Mouse (Mus musculus) gastrocnemius, adult 18-20 months (tissue): Measurements from ENCODE around the gene Rack1. TPM values are rescaled to one million over a fixed set of nuclear protein-coding genes. Genes with fewer than 3 reads are reported as not detected.
"Not testable (repeated sequence)": the region's sequence is repeated elsewhere in the genome, so short reads cannot be mapped to it uniquely, and the experiment has no call there.

ENCODE experiments used
- DNase-seq: peaks from one replicate; pipeline ENCODE4 v3.0.0; 2021; ENCODE audit warnings: low spot score
- long read RNA-seq, 2 experiments: library from polyadenylated mRNA; stranded (forward); transcript quantifications; one replicate each; pipeline ENCODE4 v2.0.0; 2021
- total RNA-seq, 2 experiments: library from RNA; stranded (reverse); gene quantifications; 2 replicates each; pipeline ENCODE4 v1.2.3; 2021

Rack1 gene
- 100 to 1,000 TPM; 383 to 411 TPM for total RNA-seq
- long read RNA-seq, experiment 1, transcript Rack1-201 (8 exons, 1,447 nt): major isoform, 42 of 50 reads
- long read RNA-seq, experiment 1, partial matches to known transcripts: 8 of 50 reads
- long read RNA-seq, experiment 1, other reads (novel, unspliced or antisense): 0 of 50 reads
- long read RNA-seq, experiment 2, transcript Rack1-201 (8 exons, 1,447 nt): major isoform, 54 of 67 reads
- long read RNA-seq, experiment 2, partial matches to known transcripts: 10 of 67 reads
- long read RNA-seq, experiment 2, other reads (novel, unspliced or antisense): 0 of 67 reads

DNA sequence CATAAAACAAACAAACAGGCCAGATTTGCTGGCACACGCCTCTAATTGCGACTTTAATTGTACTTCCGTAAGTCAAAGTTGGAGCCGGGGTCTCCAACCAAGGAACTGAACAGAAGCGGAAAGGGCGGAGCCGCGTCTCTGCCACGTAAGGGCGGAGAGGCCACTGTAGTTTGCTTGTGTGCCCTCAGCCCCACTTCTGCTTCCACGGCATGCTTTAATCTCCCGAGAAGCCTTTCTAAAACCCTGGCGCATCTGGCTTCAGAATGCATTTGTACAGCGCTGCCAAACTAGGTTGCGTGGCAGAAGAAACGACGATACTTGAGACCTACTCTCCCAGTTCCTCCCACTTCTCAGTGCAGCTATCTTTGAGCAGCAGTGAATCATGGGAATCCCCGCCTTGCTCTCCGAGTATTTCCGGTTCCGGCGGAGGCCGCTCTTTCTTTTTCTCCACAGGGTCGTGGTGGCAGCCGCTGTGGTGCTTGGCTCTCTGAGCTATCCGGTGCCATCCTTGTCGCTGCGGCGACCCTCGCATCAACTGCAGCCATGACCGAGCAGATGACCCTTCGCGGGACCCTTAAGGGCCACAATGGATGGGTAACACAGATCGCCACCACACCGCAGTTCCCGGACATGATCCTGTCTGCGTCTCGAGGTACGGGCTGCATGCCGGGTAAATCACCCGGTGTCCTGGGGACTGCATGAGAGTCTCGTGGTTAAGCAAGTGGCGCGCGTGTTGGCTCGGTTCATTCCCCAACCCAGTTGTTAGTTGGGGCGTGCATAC is at the start of gene Rack1:
Rack1 (plus strand) TSS at position 412 of the 781 bp plus-strand sequence.
- DNase-seq: peak; percentile 90

DNA sequence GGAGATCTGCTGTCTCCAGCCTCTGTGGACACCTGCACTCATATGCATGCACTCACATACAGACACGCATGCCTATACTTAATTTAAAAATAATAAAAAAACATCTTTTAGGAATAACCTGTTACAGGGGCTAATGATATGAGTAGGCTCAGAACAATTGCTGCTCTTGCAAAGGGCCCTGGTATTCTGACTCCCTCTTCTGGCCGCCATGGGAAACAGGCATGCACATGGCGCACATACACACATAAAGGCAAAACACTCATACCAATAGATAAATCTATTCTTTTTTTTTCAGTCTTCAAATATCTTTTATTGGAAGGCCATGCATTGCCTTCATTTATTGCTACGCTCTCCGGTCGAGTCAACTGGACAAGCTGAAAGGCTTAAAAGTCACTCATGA is 49.7 kb upstream of the Rack1 start:
- no peak for DNase-seq

- DNase-seq: not testable (repeated sequence)
Measured at GRCm38 (mm10) chr11:48753534-48753933, 46.6 kb upstream of the Rack1 start.

- no peak for DNase-seq
Measured at GRCm38 (mm10) chr11:48759021-48759420, 41.1 kb upstream of the Rack1 start.

- DNase-seq: no peak
Measured at GRCm38 (mm10) chr11:48764119-48764518, 36.0 kb upstream of the Rack1 start.

DNA sequence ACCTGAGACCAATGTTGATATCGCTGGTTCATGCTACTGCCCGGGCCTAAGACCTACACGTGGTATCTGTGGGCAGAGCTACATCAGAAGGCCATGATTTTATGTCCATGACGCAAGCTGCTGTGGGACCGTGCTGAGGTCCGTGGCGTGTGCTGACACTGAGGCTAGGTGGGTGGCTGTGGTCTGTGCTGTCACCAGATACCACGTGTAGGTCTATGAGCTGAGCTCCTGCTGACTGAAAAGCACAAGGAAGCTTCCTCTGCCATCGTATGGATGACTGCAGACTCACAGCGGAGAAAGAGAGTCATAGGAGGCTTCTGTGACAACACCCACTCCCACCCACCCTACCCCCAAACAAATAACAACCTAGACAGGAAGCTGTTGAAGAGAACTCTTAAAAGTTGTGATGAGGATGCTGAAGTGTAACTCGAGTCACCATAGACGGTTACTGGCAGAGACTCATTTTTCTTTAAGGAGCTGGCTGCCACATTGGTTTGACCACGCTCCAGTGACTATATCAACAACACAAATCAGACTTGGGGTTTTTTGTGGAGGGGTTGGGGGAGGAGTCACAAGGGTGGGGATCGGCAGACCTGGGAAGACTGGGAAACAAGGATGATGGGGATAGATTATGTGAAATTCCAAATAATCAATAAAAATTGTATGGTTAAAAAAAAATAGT is 32.8 kb upstream of the Rack1 start:
- no peak for DNase-seq

GRCm38 (mm10) chr11:48771691-48772090 is 28.4 kb upstream of the Rack1 start:
- DNase-seq: no peak

DNA sequence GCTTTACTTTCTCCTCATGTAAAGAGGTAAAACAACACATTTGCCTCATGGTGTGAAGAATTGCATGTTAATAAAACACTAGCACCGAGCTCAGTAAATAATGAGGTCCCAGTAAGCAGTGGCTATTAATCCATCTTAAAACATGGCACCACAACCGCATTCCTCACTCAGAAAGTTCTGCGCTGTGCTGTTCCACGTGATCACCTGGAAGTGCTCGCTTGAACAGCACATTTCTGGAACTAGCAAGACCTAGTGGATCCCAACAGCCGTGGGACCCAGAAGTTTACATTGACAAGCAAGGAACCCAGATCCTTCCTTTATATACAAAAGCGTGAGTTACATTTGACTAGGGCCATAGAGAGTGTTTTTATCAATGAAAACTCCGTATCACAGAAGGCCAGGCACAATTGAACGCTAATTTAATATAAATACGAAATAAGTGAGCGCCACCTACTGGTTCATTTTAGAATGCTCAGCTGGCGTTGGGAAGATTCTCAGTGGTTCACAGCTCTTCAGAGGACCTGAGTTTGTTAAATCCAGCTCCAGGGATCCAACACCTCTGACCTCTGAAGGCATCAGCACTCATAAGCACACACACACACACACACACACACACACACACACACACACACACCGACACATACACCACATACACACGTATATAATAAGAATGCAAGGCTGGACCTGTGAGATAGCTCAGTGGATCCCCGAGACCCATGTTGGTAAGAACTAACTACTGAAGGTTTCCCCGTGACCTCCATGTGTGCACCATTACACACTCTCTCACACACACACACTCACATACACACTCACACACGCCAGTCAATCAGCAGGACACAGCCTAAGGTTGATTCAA is 25.5 kb upstream of the Rack1 start:
- peak; percentile 55 for DNase-seq

DNA sequence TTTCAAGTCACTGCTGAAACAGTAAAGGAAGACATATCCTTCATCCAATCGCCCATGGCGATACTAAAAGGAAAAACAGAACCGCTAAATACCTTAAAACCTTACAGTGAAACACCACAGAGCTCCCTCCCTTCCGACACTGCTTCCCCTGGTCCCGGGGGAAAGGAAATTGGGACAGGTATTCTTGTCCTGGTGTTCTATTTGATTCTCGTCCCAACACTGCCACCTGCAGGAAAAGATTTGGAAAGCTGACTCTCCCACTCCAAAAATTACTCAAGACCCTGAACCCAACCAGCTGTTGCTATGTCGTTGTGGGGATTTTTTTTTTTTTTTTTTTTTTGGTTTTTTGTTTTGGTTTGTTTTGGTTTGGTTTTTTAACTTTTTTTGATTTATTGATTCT is 24.6 kb upstream of the Rack1 start:
- DNase-seq: peak; percentile 65

DNA sequence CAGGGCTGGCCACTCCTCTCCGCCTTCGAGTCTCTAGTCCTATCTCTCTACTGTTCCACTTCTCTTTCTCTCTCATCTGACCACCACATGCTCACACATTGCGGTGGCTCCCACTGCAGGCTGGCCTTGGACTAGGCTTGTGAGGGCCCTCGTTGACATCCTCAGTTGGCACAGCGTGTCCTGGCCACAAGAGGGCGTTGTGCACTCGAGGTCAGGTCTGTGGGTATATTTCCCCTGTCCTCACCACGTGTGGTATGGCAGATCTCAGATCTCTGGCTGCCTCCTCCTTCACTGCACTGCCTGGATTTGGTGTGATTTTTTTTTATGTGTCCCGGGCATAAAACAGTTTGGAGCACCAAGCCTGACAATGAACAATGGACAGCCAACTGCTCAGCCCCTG is 23.5 kb upstream of the Rack1 start:
- no peak for DNase-seq

GRCm38 (mm10) chr11:48777303-48777702 is 22.8 kb upstream of the Rack1 start:
- DNase-seq: no peak

- DNase-seq: peak; percentile 41
Measured at GRCm38 (mm10) chr11:48779450-48779849, 20.7 kb upstream of the Rack1 start.

GRCm38 (mm10) chr11:48782243-48782642 is 17.9 kb upstream of the Rack1 start:
- DNase-seq: no peak

DNA sequence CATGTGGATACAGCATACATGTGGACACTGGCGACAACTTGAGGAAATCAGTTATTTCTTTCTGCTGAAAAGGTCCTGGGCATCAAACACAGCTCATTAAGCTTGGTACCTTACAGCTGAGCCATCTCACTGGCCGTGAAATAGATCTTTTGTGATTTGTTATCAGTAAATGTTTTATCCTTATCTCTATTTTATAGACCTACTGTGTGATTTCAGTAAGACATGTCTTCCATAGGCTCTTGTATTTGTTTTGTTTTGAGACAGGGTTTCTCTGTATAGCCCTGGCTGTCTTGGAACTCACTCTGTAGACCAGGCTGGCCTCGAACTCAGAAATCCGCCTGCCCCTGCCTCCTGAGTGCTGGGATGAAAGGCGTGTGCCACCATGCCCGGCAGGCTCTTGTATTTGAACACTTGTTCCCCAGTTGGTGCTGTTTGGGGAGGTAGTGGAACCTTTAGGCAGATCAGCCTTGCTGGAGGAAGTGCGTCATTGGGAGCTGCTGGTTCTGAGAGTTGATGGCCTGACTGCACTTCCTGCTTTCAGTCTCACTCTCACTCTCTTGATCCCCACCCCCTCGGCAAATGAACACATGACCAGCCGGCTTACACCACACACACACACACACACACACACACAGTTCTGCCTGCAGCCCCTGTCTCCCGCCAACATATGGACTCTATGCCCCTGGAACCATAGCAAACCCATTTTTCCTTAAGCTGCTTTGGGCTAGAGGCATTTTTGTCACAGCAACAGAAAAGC is 12.5 kb upstream of the Rack1 start:
- DNase-seq: peak; percentile 25

GRCm38 (mm10) chr11:48788311-48789089 is 11.6 kb upstream of the Rack1 start:
- peak; percentile 76 for DNase-seq

GRCm38 (mm10) chr11:48789215-48789614 is 10.9 kb upstream of the Rack1 start:
- DNase-seq: no peak

GRCm38 (mm10) chr11:48789973-48790823 is 9.9 kb upstream of the Rack1 start:
- DNase-seq: peak; percentile 86

DNA sequence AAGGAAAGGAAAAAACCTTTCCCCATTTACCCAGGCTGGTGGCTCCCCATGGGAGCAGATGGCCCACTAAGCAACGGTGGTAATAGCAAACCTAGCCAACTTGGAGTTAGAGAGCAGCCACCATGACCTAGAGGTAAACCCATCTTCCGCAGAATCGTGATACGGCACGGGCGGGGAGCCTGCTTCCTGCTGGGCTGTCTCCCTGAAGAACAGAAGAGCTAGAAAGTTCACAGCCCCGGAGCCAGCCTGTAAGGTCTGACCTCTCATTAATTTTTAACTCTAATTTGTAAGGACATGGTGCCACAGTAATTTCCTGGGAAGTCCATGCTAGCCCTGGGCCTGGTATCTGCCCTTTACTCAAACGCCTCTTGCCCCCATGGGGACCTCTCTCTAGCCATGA is 9.2 kb upstream of the Rack1 start:
- no peak for DNase-seq

- DNase-seq: not testable (repeated sequence)
Measured at GRCm38 (mm10) chr11:48791894-48792293, 8.2 kb upstream of the Rack1 start.
